In the genomic region with DNA sequence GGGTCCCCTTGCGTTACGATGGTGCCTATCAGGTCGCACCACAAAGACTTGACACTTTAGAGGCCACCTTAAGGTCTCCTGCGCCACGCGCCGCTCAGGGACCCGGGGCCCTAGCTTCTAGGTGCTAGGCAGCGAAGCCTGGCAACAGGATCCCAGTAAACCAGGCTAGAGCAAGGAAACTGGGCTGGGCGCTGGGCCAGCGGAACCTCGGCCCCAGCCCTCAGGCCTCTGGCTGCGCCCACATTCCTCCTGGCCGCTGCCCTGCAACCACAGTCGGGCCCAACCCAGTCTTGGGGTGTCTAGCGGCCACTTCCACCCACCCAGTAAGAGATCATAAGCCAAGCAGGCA, we compare ENCODE assay signal across 1 mouse cellular context.
TF ChIP-seq lines count a peak whose summit lies in the region.

No protein-coding gene starts in this region.

TF ChIP-seq in MEL, 35 proteins besides CTCF, POLR2A, EP300 and RAD21:
- TF ChIP-seq CHD1 (IDR thresholded peaks at IDR 0.05; ENCODE audit: low read depth, low read length): 0 out of 2 replicates have a peak, but pooled peaks have one; percentile 10
- no peak for TF ChIP-seq MYB (IDR thresholded peaks at IDR 0.05; ENCODE audit: low read depth, low read length)
